Mouse (Mus musculus) liver, embryonic 14.5 days (tissue): ENCODE measurements at regions not wholly inside any gene's neighbourhood (a gene's known extent, or its start where the extent isn't known, plus 50 kb on each side); places are given as distances from the start of the nearest gene placed in this dataset.

Experiments
- ATAC-seq: fragments of 200-750 bp; cut with Nextera tagmentation; 2 replicates; pipeline ENCODE4 v1.8.0; 2017; ENCODE audit warnings: moderate number of reproducible peaks, mild to moderate bottlenecking, moderate library complexity; ENCODE audit not compliant: insufficient read depth
- DNase-seq, 3 experiments: peaks; one replicate each; pipeline ENCODE4 v3.0.0-alpha.2; 2012 to 2013; ENCODE audit warnings: low read depth in 3 of 3, low spot score in 3 of 3
- H3K27ac ChIP-seq: fragments of 300-500 bp; sonication (generic); 2 replicates; pipeline ENCODE4 v1.5.1; 2014; ENCODE audit warnings: moderate library complexity, mild to moderate bottlenecking, control low read depth, inconsistent platforms
- H3K27me3 ChIP-seq: fragments of 300-500 bp; sonication (generic); 2 replicates; pipeline ENCODE4 v1.6.1; 2014; ENCODE audit warnings: mild to moderate bottlenecking, low read length, moderate library complexity; ENCODE audit not compliant: control insufficient read depth, insufficient read depth
- H3K36me3 ChIP-seq: fragments of 300-500 bp; sonication (generic); replicated peaks from 2 replicates; pipeline ENCODE4 v1.6.1; 2014; ENCODE audit warnings: low read depth; ENCODE audit not compliant: control insufficient read depth, insufficient read depth
- H3K4me1 ChIP-seq, 2 experiments: fragments of 200-500 bp in 1 of 2; fragments of 300-500 bp in 1 of 2; sonication (generic) in 1 of 2; replicated peaks; 2 replicates each; pipeline ENCODE4 v1.6.1; 2012 to 2014; ENCODE audit warnings: antibody characterized with exemption in 1 of 2, inconsistent platforms in 1 of 2, low read length in 1 of 2; ENCODE audit not compliant: control insufficient read depth in 2 of 2, insufficient read depth in 2 of 2
- H3K4me2 ChIP-seq: fragments of 300-500 bp; sonication (generic); 2 replicates; pipeline ENCODE4 v1.6.1; 2014; ENCODE audit warnings: low read depth, mild to moderate bottlenecking, control low read depth, moderate library complexity
- H3K4me3 ChIP-seq, 2 experiments: fragments of 200-500 bp in 1 of 2; fragments of 300-500 bp in 1 of 2; sonication (generic) in 1 of 2; 2 replicates each; pipeline ENCODE4 v1.5.1; 2012 to 2014; ENCODE audit warnings: low read depth in 2 of 2, low read length in 2 of 2, mild to moderate bottlenecking in 2 of 2, control low read depth in 1 of 2, inconsistent platforms in 1 of 2, moderate library complexity in 1 of 2; ENCODE audit not compliant: insufficient read depth in 1 of 2
- H3K9ac ChIP-seq: fragments of 300-500 bp; sonication (generic); replicated peaks from 2 replicates; pipeline ENCODE4 v1.6.1; 2014; ENCODE audit warnings: mild to moderate bottlenecking, control low read depth, moderate library complexity
- H3K9me3 ChIP-seq: fragments of 300-500 bp; sonication (generic); 2 replicates; pipeline ENCODE4 v1.6.1; 2016; ENCODE audit warnings: low read length, mixed read lengths; ENCODE audit not compliant: control insufficient read depth
- CTCF ChIP-seq: IDR thresholded peaks from 2 replicates; pipeline ENCODE4 v1.5.1; 2016; ENCODE audit warnings: antibody characterized with exemption, low read depth, control low read depth
- EP300 ChIP-seq: IDR thresholded peaks from 2 replicates; pipeline ENCODE4 v1.6.1; 2016; ENCODE audit warnings: antibody characterized with exemption, low read depth
- WGBS: fragments of 180-500 bp; shearing (Covaris S2); extraction: QIAGEN DNeasy Blood & Tissue Kit; methylation state at CpG from one replicate; pipeline ENCODE4 v1.1.7; 2014; ENCODE audit not compliant: insufficient replicate concordance; 5-methylcytosine and 5-hydroxymethylcytosine counted together

- DNase-seq (no peak), ATAC-seq (no peak)
- Histone ChIP-seq H3K4me3 (no peak overlapping the region), H3K36me3 (no peaks in the 10 kb centered on the region), H3K4me1 (0 out of 4 replicates have a peak, but pooled peaks cover 0 to 4% of the 10 kb centered on the region in 2 experiments), H3K27ac (no peak overlapping the region), H3K9me3 (no peaks in the 10 kb centered on the region), H3K27me3 (no peaks in the 10 kb centered on the region), H3K4me2 (no peak overlapping the region), H3K9ac (no peak overlapping the region)
- no peak for TF ChIP-seq EP300
- no peak for TF ChIP-seq CTCF
- 68% methylated on average over 6 of the region's 6 CpGs for WGBS
These were observed 138.5 kb downstream of the Syk start for GRCm38 (mm10) chr13:52721463-52721862.

GRCm38 (mm10) chr13:52722718-52723117 lies 139.7 kb downstream of the Syk start:
- ATAC-seq = no peak
- no peak overlapping the region for H3K4me2 ChIP-seq
- H3K4me3 ChIP-seq = no peak overlapping the region
- no peaks in the 10 kb centered on the region for H3K27me3 ChIP-seq
- H3K4me1 ChIP-seq = 0 out of 4 replicates have a peak, but pooled peaks cover 0 to 4% of the 10 kb centered on the region in 2 experiments
- no peaks in the 10 kb centered on the region for H3K36me3 ChIP-seq
- DNase-seq = no peak
- TF ChIP-seq CTCF = no peak
- no peak for TF ChIP-seq EP300
- H3K27ac ChIP-seq = no peak overlapping the region
- no peaks in the 10 kb centered on the region for H3K9me3 ChIP-seq
- no peak overlapping the region for H3K9ac ChIP-seq
- 21% methylated on average over 3 of the region's 3 CpGs for WGBS

DNA sequence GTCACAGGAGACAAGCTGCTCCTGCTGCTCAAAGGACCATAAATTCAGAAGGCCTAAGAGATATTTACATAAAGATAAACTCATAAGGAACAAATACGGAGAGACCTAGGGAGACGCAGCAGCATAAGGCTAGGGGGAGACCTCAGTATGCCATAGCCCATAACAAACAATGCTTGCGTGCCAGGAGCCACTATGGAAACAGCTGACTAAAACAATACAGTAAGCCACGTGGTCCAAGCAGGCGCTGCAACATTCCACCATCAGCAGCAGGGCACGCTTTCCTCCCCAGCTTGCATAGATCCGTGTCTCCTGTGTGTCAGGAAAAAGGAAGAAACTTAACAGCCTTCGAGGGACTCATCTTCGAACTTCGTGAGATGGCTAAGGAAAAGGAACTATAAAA lies 143.1 kb downstream of the Syk start:
- no peak overlapping the region for H3K27ac ChIP-seq
- WGBS = 35% methylated on average over 10 of the region's 10 CpGs
- H3K9ac ChIP-seq = no peak overlapping the region
- H3K4me2 ChIP-seq = no peak overlapping the region
- TF ChIP-seq CTCF = no peak
- no peaks in the 10 kb centered on the region for H3K36me3 ChIP-seq
- DNase-seq = no peak
- 0 out of 4 replicates have a peak, but pooled peaks cover 0 to 4% of the 10 kb centered on the region in 2 experiments for H3K4me1 ChIP-seq
- H3K9me3 ChIP-seq = no peaks in the 10 kb centered on the region
- no peak overlapping the region for H3K4me3 ChIP-seq
- H3K27me3 ChIP-seq = no peaks in the 10 kb centered on the region
- no peak for ATAC-seq

GRCm38 (mm10) chr13:52726525-52726924 lies 143.6 kb downstream of the Syk start:
- DNase-seq = no peak
- Histone ChIP-seq H3K9me3 (no peaks in the 10 kb centered on the region), H3K27me3 (no peaks in the 10 kb centered on the region), H3K27ac (no peak overlapping the region), H3K9ac (no peak overlapping the region), H3K4me3 (no peak overlapping the region), H3K4me1 (0 out of 4 replicates have a peak, but pooled peaks cover 0 to 4% of the 10 kb centered on the region in 2 experiments), H3K4me2 (no peak overlapping the region), H3K36me3 (no peaks in the 10 kb centered on the region)
- 39% methylated on average over 3 of the region's 3 CpGs for WGBS
- TF ChIP-seq EP300 (no peak), CTCF (no peak)
- no peak for ATAC-seq

DNA sequence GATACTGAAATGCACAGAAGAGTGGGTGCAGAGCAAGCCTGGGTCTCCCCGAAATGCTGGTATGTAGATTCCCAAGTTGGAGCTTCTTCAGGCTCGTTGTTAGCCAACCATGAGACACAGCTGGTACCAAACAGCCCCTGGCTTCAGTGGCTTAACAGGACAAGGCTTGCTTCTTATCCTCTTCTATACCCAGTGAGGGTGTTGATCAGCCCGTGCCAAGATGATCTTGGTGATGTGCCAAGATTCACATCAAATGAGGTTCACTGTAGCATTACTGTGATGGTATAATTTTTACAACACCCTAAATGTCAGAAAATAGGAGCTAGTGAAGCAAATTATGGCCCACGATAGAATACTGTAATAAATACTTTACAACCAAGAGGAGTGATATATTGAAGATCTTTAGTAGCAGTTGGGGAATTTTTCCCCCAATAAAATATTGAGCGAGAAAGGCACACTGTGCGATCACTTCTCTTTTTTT lies 152.5 kb downstream of the Syk start:
- H3K27ac ChIP-seq = no peak overlapping the region
- DNase-seq = no peak
- WGBS = 57% methylated on average over 6 of the region's 6 CpGs

More for the DNA sequence above, 152.5 kb downstream of the Syk start:
- Histone ChIP-seq H3K9me3 (no peaks in the 10 kb centered on the region), H3K27me3 (no peaks in the 10 kb centered on the region), H3K4me1 (no peaks in the 10 kb centered on the region; a peak in 1 of 4 replicates), H3K4me3 (no peak overlapping the region), H3K4me2 (no peak overlapping the region), H3K9ac (no peak overlapping the region), H3K36me3 (no peaks in the 10 kb centered on the region)
- ATAC-seq = no peak
- TF ChIP-seq CTCF (no peak), EP300 (no peak)
